Mouse (Mus musculus): ENCODE data around the gene Cdhr2.

Cdhr2 gene

GRCm38 (mm10) chr13:54701243-54701642, at the start of gene Cdhr2:
Gene Cdhr2, plus strand, starts transcription at chr13:54701461.
- in situ Hi-C loops (cut with MseI, MboI), result no loop called here

- in situ Hi-C loops (cut with MseI, MboI), result no loop called here
Observed at GRCm38 (mm10) chr13:54660877-54661276, 40.4 kb upstream of the Cdhr2 start.

- in situ Hi-C loops (cut with MseI, MboI), result no loop called here
Observed at GRCm38 (mm10) chr13:54661358-54661757, 39.9 kb upstream of the Cdhr2 start.

- in situ Hi-C loops (cut with MseI, MboI), result no loop called here
Observed at GRCm38 (mm10) chr13:54663999-54664398, 37.3 kb upstream of the Cdhr2 start.

- in situ Hi-C loops (cut with MseI, MboI), result no loop called here
Observed at GRCm38 (mm10) chr13:54664509-54664908, 36.8 kb upstream of the Cdhr2 start.

GRCm38 (mm10) chr13:54665062-54665461, 36.2 kb upstream of the Cdhr2 start:
- in situ Hi-C loops (cut with MseI, MboI), result no loop called here

GRCm38 (mm10) chr13:54670491-54670890, 30.8 kb upstream of the Cdhr2 start:
- in situ Hi-C loops (cut with MseI, MboI), result no loop called here

- in situ Hi-C loops (cut with MseI, MboI), result no loop called here
Observed at GRCm38 (mm10) chr13:54675895-54676590, 25.2 kb upstream of the Cdhr2 start.

GRCm38 (mm10) chr13:54678263-54678662, 23.0 kb upstream of the Cdhr2 start:
- in situ Hi-C loops (cut with MseI, MboI), result no loop called here

- in situ Hi-C loops (cut with MseI, MboI), result no loop called here
Observed at GRCm38 (mm10) chr13:54680184-54680853, 20.9 kb upstream of the Cdhr2 start.

GRCm38 (mm10) chr13:54681291-54681690, 20.0 kb upstream of the Cdhr2 start:
- in situ Hi-C loops (cut with MseI, MboI), result no loop called here

- in situ Hi-C loops (cut with MseI, MboI), result no loop called here
Observed at GRCm38 (mm10) chr13:54683301-54683700, 18.0 kb upstream of the Cdhr2 start.

GRCm38 (mm10) chr13:54684140-54684896, 16.9 kb upstream of the Cdhr2 start:
- in situ Hi-C loops (cut with MseI, MboI), result no loop called here

GRCm38 (mm10) chr13:54685174-54685573, 16.1 kb upstream of the Cdhr2 start:
- in situ Hi-C loops (cut with MseI, MboI), result no loop called here

- in situ Hi-C loops (cut with MseI, MboI), result no loop called here
Observed at GRCm38 (mm10) chr13:54686139-54687053, 14.9 kb upstream of the Cdhr2 start.

GRCm38 (mm10) chr13:54687096-54687495, 14.2 kb upstream of the Cdhr2 start:
- in situ Hi-C loops (cut with MseI, MboI), result no loop called here

GRCm38 (mm10) chr13:54687575-54688424, 13.5 kb upstream of the Cdhr2 start:
- in situ Hi-C loops (cut with MseI, MboI), result no loop called here

- in situ Hi-C loops (cut with MseI, MboI), result no loop called here
Observed at GRCm38 (mm10) chr13:54690151-54690740, 11.0 kb upstream of the Cdhr2 start.

GRCm38 (mm10) chr13:54691737-54692136, 9.5 kb upstream of the Cdhr2 start:
- in situ Hi-C loops (cut with MseI, MboI), result no loop called here

Measured in mouse trophoblast stem cell (cell line).